Mouse (Mus musculus): Measurements from ENCODE around the gene Gtf3c6. TPM values are rescaled to one million over a fixed set of nuclear protein-coding genes. Genes with fewer than 3 reads are reported as not detected.

Gene Gtf3c6
- total RNA-seq, 2 experiments from 2014 or later = 28.5 to 28.6 TPM

Other genes starting within 250 kb of the Gtf3c6 start
- gene Mfsd4b1, start 232.8 kb downstream of the Gtf3c6 start, total RNA-seq (2015; ENCODE audit: low replicate concordance) = 1.5 TPM in 1 of 2 replicates, not detected in the other
- not detected in 2 replicates for gene Mfsd4b1, start 232.8 kb downstream of the Gtf3c6 start, total RNA-seq (2017; ENCODE audit: low replicate concordance)
- gene Slc16a10, start 115.8 kb downstream of the Gtf3c6 start, total RNA-seq (2015; ENCODE audit: low replicate concordance) = 440 and 459 TPM in 2 replicates
- 461 and 469 TPM in 2 replicates for gene Slc16a10, start 115.8 kb downstream of the Gtf3c6 start, total RNA-seq (2017; ENCODE audit: low replicate concordance)
- gene Rpf2, start 11.1 kb downstream of the Gtf3c6 start, total RNA-seq (2015; ENCODE audit: low replicate concordance) = 24.6 and 26.8 TPM in 2 replicates
- gene Rpf2, start 11.1 kb downstream of the Gtf3c6 start, total RNA-seq (2017; ENCODE audit: low replicate concordance) = 24.8 and 31.6 TPM in 2 replicates
- gene Amd1, start 44.1 kb upstream of the Gtf3c6 start, total RNA-seq (2015; ENCODE audit: low replicate concordance) = 49.9 and 70.3 TPM in 2 replicates
- 60.2 and 63.1 TPM in 2 replicates for gene Amd1, start 44.1 kb upstream of the Gtf3c6 start, total RNA-seq (2017; ENCODE audit: low replicate concordance)
- 13.6 and 21.9 TPM in 2 replicates for gene Cdk19, start 81.5 kb upstream of the Gtf3c6 start, total RNA-seq (2015; ENCODE audit: low replicate concordance)
- gene Cdk19, start 81.5 kb upstream of the Gtf3c6 start, total RNA-seq (2017; ENCODE audit: low replicate concordance) = 11.4 and 12.0 TPM in 2 replicates

Measured in erythroblast, adult 5-6 weeks (primary cell).